Mouse (Mus musculus) cerebellum, adult 11 months (tissue): ENCODE data around the gene Ypel1.
A peak's percentile ranks its signal among the peaks of the same experiment; 100 is the strongest.

Experiments used
- DNase-seq: peaks from one replicate; pipeline ENCODE4 v3.0.0; 2022

Ypel1 gene

GRCm38 (mm10) chr16:17069511-17070443 lies at the start of gene Ypel1:
Gene Ypel1 (plus strand): TSS chr16:17069696.
- DNase-seq: peak; percentile 75

GRCm38 (mm10) chr16:17024469-17025148 lies 44.9 kb upstream of the Ypel1 start:
- DNase-seq: peak; percentile 27

GRCm38 (mm10) chr16:17029971-17030695 lies 39.4 kb upstream of the Ypel1 start:
- no peak for DNase-seq

- DNase-seq: no peak
Measured at GRCm38 (mm10) chr16:17033754-17034153, 35.7 kb upstream of the Ypel1 start.

- DNase-seq: no peak
Measured at GRCm38 (mm10) chr16:17040716-17041115, 28.8 kb upstream of the Ypel1 start.

GRCm38 (mm10) chr16:17041417-17041816 lies 28.1 kb upstream of the Ypel1 start:
- DNase-seq: no peak

GRCm38 (mm10) chr16:17044320-17044719 lies 25.2 kb upstream of the Ypel1 start:
- DNase-seq: no peak

- no peak for DNase-seq
Measured at GRCm38 (mm10) chr16:17045287-17045686, 24.2 kb upstream of the Ypel1 start.

GRCm38 (mm10) chr16:17049886-17050285 lies 19.6 kb upstream of the Ypel1 start:
- DNase-seq: no peak

GRCm38 (mm10) chr16:17052087-17052486 lies 17.4 kb upstream of the Ypel1 start:
- no peak for DNase-seq

- no peak for DNase-seq
Measured at GRCm38 (mm10) chr16:17053903-17054302, 15.6 kb upstream of the Ypel1 start.

GRCm38 (mm10) chr16:17055584-17055983 lies 13.9 kb upstream of the Ypel1 start:
- no peak for DNase-seq

- no peak for DNase-seq
Measured at GRCm38 (mm10) chr16:17062338-17062737, 7.2 kb upstream of the Ypel1 start.

GRCm38 (mm10) chr16:17067552-17067951 lies 1.9 kb upstream of the Ypel1 start:
- DNase-seq: no peak

GRCm38 (mm10) chr16:17070716-17071115 lies 1.2 kb downstream of the Ypel1 start:
- no peak for DNase-seq

- DNase-seq: no peak
Measured at GRCm38 (mm10) chr16:17073000-17073399, 3.5 kb downstream of the Ypel1 start.

GRCm38 (mm10) chr16:17076301-17076700 lies 6.8 kb downstream of the Ypel1 start:
- DNase-seq: no peak

- no peak for DNase-seq
Measured at GRCm38 (mm10) chr16:17076869-17077268, 7.4 kb downstream of the Ypel1 start.

- no peak for DNase-seq
Measured at GRCm38 (mm10) chr16:17078101-17078500, 8.6 kb downstream of the Ypel1 start.

GRCm38 (mm10) chr16:17082121-17082792 lies 12.8 kb downstream of the Ypel1 start:
- no peak for DNase-seq

- no peak for DNase-seq
Measured at GRCm38 (mm10) chr16:17085636-17086035, 16.1 kb downstream of the Ypel1 start.

GRCm38 (mm10) chr16:17086241-17086640 lies 16.7 kb downstream of the Ypel1 start:
- DNase-seq: no peak
